Mouse (Mus musculus): ENCODE data around the gene Crhbp. TPM values are rescaled to one million over a fixed set of nuclear protein-coding genes. Genes with fewer than 3 reads are reported as not detected.

Crhbp gene
- total and polyA plus RNA-seq, 2 experiments from 2014 or later: not detected

DNA sequence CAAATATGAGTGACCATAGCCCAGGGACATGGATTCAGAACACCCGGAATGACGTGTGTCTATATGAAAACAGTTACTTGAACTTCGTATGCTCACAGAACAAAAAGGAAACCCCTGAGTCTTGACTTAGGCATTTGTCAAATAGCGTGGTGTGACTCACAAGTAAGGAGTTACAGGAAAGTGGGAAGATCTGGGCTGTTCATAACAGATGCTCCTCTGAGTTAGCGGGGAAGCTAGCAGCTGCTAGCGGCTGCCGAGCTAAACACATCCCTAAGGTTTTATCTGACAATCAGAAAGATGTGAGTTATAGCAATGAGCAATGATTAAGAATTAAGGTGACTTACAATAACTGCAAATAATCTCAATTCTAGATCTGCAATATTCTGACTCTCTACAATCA lies 19.8 kb downstream of the Crhbp start:
- no peaks in the 10 kb centered on the region for H3K36me3 ChIP-seq (replicated peaks; ENCODE audit: control insufficient read depth, insufficient read depth, low read length)
- no peaks in the 10 kb centered on the region for H3K9me3 ChIP-seq (replicated peaks; ENCODE audit: control insufficient read depth, low read length)
- no peak overlapping the region for H3K4me3 ChIP-seq (ENCODE audit: low read depth, low read length)
- 65% methylated on average over 7 of the region's 7 CpGs for WGBS
- peak; percentile 39; the same call in 1 of the 2 replicates for ATAC-seq (ENCODE audit: insufficient read depth, low read depth)
- no peaks in the 10 kb centered on the region for H3K27me3 ChIP-seq (ENCODE audit: control insufficient read depth, insufficient read depth, low read length)
- peaks cover 14% of the 10 kb centered on the region; the same call in 1 of the 2 replicates for H3K4me1 ChIP-seq (ENCODE audit: control insufficient read depth, insufficient read depth)
- no peak overlapping the region for H3K9ac ChIP-seq (replicated peaks; ENCODE audit: low read depth, low read length)
- DNase-seq (ENCODE audit: low spot score): peak; percentile 9
- TF ChIP-seq EP300 (IDR thresholded peaks at IDR 0.05; ENCODE audit: low read depth): no peak
- TF ChIP-seq CTCF (IDR thresholded peaks at IDR 0.05; ENCODE audit: low read depth): no peak
- no peak overlapping the region for H3K27ac ChIP-seq (ENCODE audit: low read depth)
- no peak overlapping the region for H3K4me2 ChIP-seq (ENCODE audit: low read depth, low read length)

DNA sequence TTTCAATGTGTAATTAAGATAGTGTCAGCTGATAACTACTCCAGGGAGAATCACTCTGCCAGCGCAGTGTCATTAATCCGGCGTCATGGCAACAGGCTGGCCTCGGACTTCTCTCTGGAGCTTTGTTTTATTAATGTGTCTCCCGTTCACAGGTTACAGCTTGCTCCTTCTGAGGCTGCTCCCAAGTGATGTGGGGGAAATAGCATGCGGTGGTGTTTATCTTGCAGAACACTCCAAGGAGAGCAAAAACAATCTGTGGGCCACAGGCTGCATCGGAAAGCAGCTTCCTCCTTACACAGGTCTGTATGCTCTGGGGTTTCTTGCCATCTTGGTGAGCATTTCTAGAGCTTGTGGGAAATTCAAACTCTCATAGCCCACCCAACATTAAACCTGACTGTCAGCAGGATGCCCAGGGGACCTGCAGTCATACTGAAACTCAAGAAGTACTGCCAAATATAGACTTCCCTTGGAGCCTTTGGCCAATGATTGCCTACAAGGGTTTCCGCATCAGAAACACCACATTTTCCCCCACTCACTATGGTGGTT lies 25.4 kb downstream of the Crhbp start:
- ATAC-seq (ENCODE audit: insufficient read depth, low read depth) (no peak), DNase-seq (ENCODE audit: low spot score) (no peak)
- Histone ChIP-seq H3K4me3 (ENCODE audit: low read depth, low read length) (no peak overlapping the region), H3K9me3 (replicated peaks; ENCODE audit: control insufficient read depth, low read length) (no peaks in the 10 kb centered on the region), H3K27me3 (ENCODE audit: control insufficient read depth, insufficient read depth, low read length) (0 out of 2 replicates have a peak, but pooled peaks cover 13% of the 10 kb centered on the region), H3K4me1 (ENCODE audit: control insufficient read depth, insufficient read depth) (no peaks in the 10 kb centered on the region), H3K9ac (replicated peaks; ENCODE audit: low read depth, low read length) (no peak overlapping the region), H3K36me3 (replicated peaks; ENCODE audit: control insufficient read depth, insufficient read depth, low read length) (no peaks in the 10 kb centered on the region), H3K27ac (ENCODE audit: low read depth) (no peak overlapping the region), H3K4me2 (ENCODE audit: low read depth, low read length) (no peak overlapping the region)
- WGBS: 29% methylated on average over 8 of the region's 8 CpGs
- TF ChIP-seq CTCF (IDR thresholded peaks at IDR 0.05; ENCODE audit: low read depth): no peak
- TF ChIP-seq EP300 (IDR thresholded peaks at IDR 0.05; ENCODE audit: low read depth): no peak

DNA sequence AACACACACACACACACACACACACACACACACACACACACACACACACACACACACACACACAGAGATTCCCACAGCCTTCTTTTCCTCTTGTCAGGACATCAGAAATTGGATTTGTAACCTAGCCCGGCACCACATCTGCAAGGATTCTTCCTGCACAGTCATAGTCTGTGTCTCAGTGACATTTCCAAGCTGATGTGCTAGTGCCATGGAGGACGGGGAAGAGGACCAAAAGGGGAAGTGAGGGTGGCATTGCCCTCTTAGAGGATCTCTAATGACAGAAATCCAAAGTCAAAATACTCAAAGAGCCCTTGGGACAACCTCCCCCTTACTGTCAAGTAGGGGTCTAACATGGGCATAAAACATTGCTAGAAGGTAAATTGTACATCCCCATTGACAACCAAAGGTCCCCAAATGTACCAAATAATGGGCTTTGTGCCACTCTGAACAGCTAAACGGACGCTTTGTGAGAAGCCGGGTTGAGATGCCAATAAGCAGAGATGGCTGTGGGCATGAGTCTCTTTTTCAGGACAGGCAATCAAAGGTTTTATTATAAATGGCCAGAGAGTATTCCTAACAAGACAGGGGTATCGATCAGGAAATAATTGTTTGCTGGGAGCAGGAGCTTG lies 26.0 kb downstream of the Crhbp start:
- H3K4me2 ChIP-seq (ENCODE audit: low read depth, low read length): no peak overlapping the region
- ATAC-seq (ENCODE audit: insufficient read depth, low read depth) (no peak), DNase-seq (ENCODE audit: low spot score) (no peak)
- no peak overlapping the region for H3K9ac ChIP-seq (replicated peaks; ENCODE audit: low read depth, low read length)
- no peaks in the 10 kb centered on the region for H3K9me3 ChIP-seq (replicated peaks; ENCODE audit: control insufficient read depth, low read length)
- 51% methylated on average over 6 of the region's 6 CpGs for WGBS
- no peaks in the 10 kb centered on the region for H3K36me3 ChIP-seq (replicated peaks; ENCODE audit: control insufficient read depth, insufficient read depth, low read length)
- 0 out of 2 replicates have a peak, but pooled peaks cover 13% of the 10 kb centered on the region for H3K27me3 ChIP-seq (ENCODE audit: control insufficient read depth, insufficient read depth, low read length)
- H3K4me3 ChIP-seq (ENCODE audit: low read depth, low read length): no peak overlapping the region
- no peak for TF ChIP-seq EP300 (IDR thresholded peaks at IDR 0.05; ENCODE audit: low read depth)
- no peak for TF ChIP-seq CTCF (IDR thresholded peaks at IDR 0.05; ENCODE audit: low read depth)
- H3K27ac ChIP-seq (ENCODE audit: low read depth): no peak overlapping the region
- H3K4me1 ChIP-seq (ENCODE audit: control insufficient read depth, insufficient read depth): no peaks in the 10 kb centered on the region

DNA sequence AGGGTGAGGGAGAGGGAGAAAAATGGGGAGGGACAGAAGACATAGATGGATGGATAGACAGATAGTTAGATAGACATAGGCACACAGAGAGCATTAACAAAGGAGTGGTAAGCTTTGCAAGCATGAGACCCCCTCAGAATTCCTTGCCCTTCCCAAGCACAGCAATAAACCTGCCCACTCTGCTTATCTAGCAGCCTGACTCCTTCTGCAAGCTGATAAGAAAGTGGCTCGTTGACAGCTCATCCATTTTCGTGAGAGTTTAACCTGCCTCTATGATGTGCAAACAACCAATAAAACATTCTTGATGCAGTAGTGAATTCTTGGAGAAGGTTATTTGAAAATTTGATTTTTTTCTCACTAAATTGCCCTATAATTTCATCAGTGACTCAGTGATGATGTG lies 32.5 kb downstream of the Crhbp start:
- Histone ChIP-seq H3K27ac (ENCODE audit: low read depth) (no peak overlapping the region), H3K4me3 (ENCODE audit: low read depth, low read length) (no peak overlapping the region), H3K4me2 (ENCODE audit: low read depth, low read length) (no peak overlapping the region), H3K9ac (replicated peaks; ENCODE audit: low read depth, low read length) (no peak overlapping the region), H3K27me3 (ENCODE audit: control insufficient read depth, insufficient read depth, low read length) (no peaks in the 10 kb centered on the region), H3K4me1 (ENCODE audit: control insufficient read depth, insufficient read depth) (no peaks in the 10 kb centered on the region), H3K9me3 (replicated peaks; ENCODE audit: control insufficient read depth, low read length) (no peaks in the 10 kb centered on the region), H3K36me3 (replicated peaks; ENCODE audit: control insufficient read depth, insufficient read depth, low read length) (no peaks in the 10 kb centered on the region)
- WGBS: 15% methylated on average over 2 of the region's 2 CpGs
- TF ChIP-seq CTCF (IDR thresholded peaks at IDR 0.05; ENCODE audit: low read depth) (no peak), EP300 (IDR thresholded peaks at IDR 0.05; ENCODE audit: low read depth) (no peak)
- ATAC-seq (ENCODE audit: insufficient read depth, low read depth) (no peak), DNase-seq (ENCODE audit: low spot score) (no peak)

DNA sequence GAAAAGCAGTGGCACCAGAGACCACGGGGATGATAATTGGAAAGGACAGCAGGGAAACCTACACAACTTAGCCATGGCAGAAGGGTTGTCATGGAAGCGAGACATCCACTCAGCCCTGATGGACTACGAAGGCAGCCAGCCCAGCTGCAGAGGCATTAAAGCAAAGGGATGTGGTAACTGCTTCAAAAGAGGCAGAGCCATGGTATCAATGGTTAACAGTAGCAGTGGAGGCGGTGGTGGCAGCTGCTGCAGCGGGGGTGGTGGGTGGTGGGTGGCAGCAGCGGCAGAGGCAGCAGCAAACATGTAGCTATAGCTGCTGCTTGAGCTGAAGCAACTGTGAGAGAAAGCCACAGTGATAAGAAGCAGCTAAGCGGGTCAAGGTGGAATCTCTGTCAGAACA lies 51.5 kb downstream of the Crhbp start:
- no peak for ATAC-seq (ENCODE audit: insufficient read depth, low read depth)
- WGBS: 80% methylated on average over 7 of the region's 7 CpGs

More for the DNA sequence above, 51.5 kb downstream of the Crhbp start:
- Histone ChIP-seq H3K4me1 (ENCODE audit: control insufficient read depth, insufficient read depth) (no peaks in the 10 kb centered on the region), H3K36me3 (replicated peaks; ENCODE audit: control insufficient read depth, insufficient read depth, low read length) (no peaks in the 10 kb centered on the region), H3K27ac (ENCODE audit: low read depth) (no peak overlapping the region), H3K4me3 (ENCODE audit: low read depth, low read length) (no peak overlapping the region), H3K27me3 (ENCODE audit: control insufficient read depth, insufficient read depth, low read length) (no peaks in the 10 kb centered on the region), H3K9ac (replicated peaks; ENCODE audit: low read depth, low read length) (no peak overlapping the region), H3K4me2 (ENCODE audit: low read depth, low read length) (no peak overlapping the region), H3K9me3 (replicated peaks; ENCODE audit: control insufficient read depth, low read length) (peaks cover 23% of the 10 kb centered on the region)
- TF ChIP-seq CTCF (IDR thresholded peaks at IDR 0.05; ENCODE audit: low read depth): no peak
- TF ChIP-seq EP300 (IDR thresholded peaks at IDR 0.05; ENCODE audit: low read depth): no peak
- DNase-seq (ENCODE audit: low spot score): no peak

Data from heart, postnatal 0 days (tissue).